Comparison of ENCODE assay signal across 18 mouse cellular contexts in genomic region chr13:35463231-35463630, GRCm38 (mm10).
DNase-seq lines count a peak whose midpoint lies in the region; ATAC-seq and TF ChIP-seq lines count a peak whose summit lies in the region.
"Had no signal": no experiment of that assay in that cellular context is flagged by ENCODE, and none has a peak within 500 bp of the region (broad histone marks: within the 10 kb centered on the region; RNA-seq: fewer than 3 reads in every experiment).

No protein-coding gene starts in this region.

- H3K9ac ChIP-seq in liver, adult 2 months (ENCODE audit: low read depth, low read length), result no peak overlapping the region
- H3K9ac ChIP-seq in heart, postnatal 0 days (replicated peaks; ENCODE audit: low read depth, low read length), result no peak overlapping the region
- no peak overlapping the region for H3K9ac ChIP-seq in hindbrain, postnatal 0 days (replicated peaks; ENCODE audit: low read length)
- H3K9ac ChIP-seq: hindbrain, embryonic 14.5 days; liver, embryonic 13.5 days; neural tube, embryonic 13.5 days had no signal

- TF ChIP-seq CTCF in liver, adult 2 months (IDR thresholded peaks at IDR 0.05; ENCODE audit: low read depth, low read length), result no peak
- TF ChIP-seq CTCF in heart, postnatal 0 days (IDR thresholded peaks at IDR 0.05; ENCODE audit: low read depth), result no peak
- TF ChIP-seq CTCF in hindbrain, postnatal 0 days (IDR thresholded peaks at IDR 0.05; ENCODE audit: low read depth), result no peak

- peak; percentile 48 for DNase-seq in adrenal gland, postnatal 10 days
- no peak for DNase-seq in adrenal gland, postnatal 25 days
- DNase-seq in liver, adult 2 months (ENCODE audit: extremely low read depth, low read depth, low spot score), result peak; percentile 79
- no peak for DNase-seq in liver
- no peak for DNase-seq in heart, postnatal 0 days (ENCODE audit: low spot score)
- DNase-seq in hindbrain, postnatal 0 days (ENCODE audit: low spot score), result no peak
- DNase-seq in frontal cortex, postnatal 10 days (ENCODE audit: low spot score in 2 of 2), result no peak
- DNase-seq in right cerebral cortex, postnatal 14 days, result no peak
- DNase-seq: adrenal gland, adult 2 months; gastrocnemius, postnatal 14 days; kidney, adult 11 months; kidney, postnatal 25 days; liver, embryonic 13.5 days had no signal

- no peaks in the 10 kb centered on the region; the same call in 1 of the 2 replicates for H3K4me1 ChIP-seq in liver, adult 2 months (ENCODE audit: control insufficient read depth, insufficient read depth, low read length)
- no peaks in the 10 kb centered on the region for H3K4me1 ChIP-seq in heart, postnatal 0 days (ENCODE audit: control insufficient read depth, insufficient read depth)
- H3K4me1 ChIP-seq in hindbrain, postnatal 0 days (ENCODE audit: insufficient read depth, low read length), result no peaks in the 10 kb centered on the region
- H3K4me1 ChIP-seq: liver, embryonic 13.5 days; neural tube, embryonic 13.5 days had no signal

- H3K4me2 ChIP-seq in heart, postnatal 0 days (ENCODE audit: low read depth, low read length), result no peak overlapping the region
- H3K4me2 ChIP-seq in hindbrain, postnatal 0 days (ENCODE audit: low read depth, low read length), result no peak overlapping the region
- H3K4me2 ChIP-seq: hindbrain, embryonic 14.5 days; liver, embryonic 13.5 days; neural tube, embryonic 13.5 days had no signal

- H3K4me3 ChIP-seq in liver, adult 2 months (ENCODE audit: insufficient read depth, low read depth, low read length), result no peak overlapping the region
- no peak overlapping the region for H3K4me3 ChIP-seq in heart, postnatal 0 days (ENCODE audit: low read depth, low read length)
- H3K4me3 ChIP-seq in hindbrain, postnatal 0 days (ENCODE audit: low read length), result no peak overlapping the region
- H3K4me3 ChIP-seq: erythroblast, embryonic 14.5 days; liver, embryonic 13.5 days; neural tube, embryonic 13.5 days had no signal

- ATAC-seq in heart, postnatal 0 days (ENCODE audit: insufficient read depth, low read depth), result no peak
- no peak for ATAC-seq in hindbrain, postnatal 0 days
- ATAC-seq: forebrain, embryonic 16.5 days; lung, postnatal 0 days had no signal

- TF ChIP-seq EP300 in heart, postnatal 0 days (IDR thresholded peaks at IDR 0.05; ENCODE audit: low read depth), result no peak

- H3K27ac ChIP-seq in liver, adult 2 months (replicated peaks; ENCODE audit: insufficient read depth, low read depth, low read length), result no peak overlapping the region
- H3K27ac ChIP-seq in heart, postnatal 0 days (ENCODE audit: low read depth), result peak overlapping the region; percentile 35; the same call in 1 of the 2 replicates
- H3K27ac ChIP-seq in hindbrain, postnatal 0 days, result no peak overlapping the region
- H3K27ac ChIP-seq: hindbrain, embryonic 14.5 days; liver, embryonic 13.5 days; neural tube, embryonic 13.5 days had no signal

- H3K9me3 ChIP-seq in heart, postnatal 0 days (replicated peaks; ENCODE audit: control insufficient read depth, low read length), result no peaks in the 10 kb centered on the region
- no peaks in the 10 kb centered on the region for H3K9me3 ChIP-seq in hindbrain, postnatal 0 days (ENCODE audit: low read length)
- H3K9me3 ChIP-seq: liver, embryonic 13.5 days; neural tube, embryonic 13.5 days had no signal

- no peaks in the 10 kb centered on the region for H3K36me3 ChIP-seq in liver, adult 2 months (ENCODE audit: control insufficient read depth, insufficient read depth, low read length)
- no peaks in the 10 kb centered on the region for H3K36me3 ChIP-seq in heart, postnatal 0 days (replicated peaks; ENCODE audit: control insufficient read depth, insufficient read depth, low read length)
- H3K36me3 ChIP-seq in hindbrain, postnatal 0 days (ENCODE audit: insufficient read depth, low read length), result no peaks in the 10 kb centered on the region
- H3K36me3 ChIP-seq: liver, embryonic 13.5 days; neural tube, embryonic 13.5 days had no signal

- H3K27me3 ChIP-seq in liver, adult 2 months (ENCODE audit: control insufficient read depth, insufficient read depth, low read length), result peaks cover 6% of the 10 kb centered on the region; the same call in 1 of the 2 replicates
- H3K27me3 ChIP-seq in heart, postnatal 0 days (ENCODE audit: control insufficient read depth, insufficient read depth, low read length), result no peaks in the 10 kb centered on the region
- no peaks in the 10 kb centered on the region for H3K27me3 ChIP-seq in hindbrain, postnatal 0 days (ENCODE audit: insufficient read depth, low read length)
- H3K27me3 ChIP-seq: liver, embryonic 13.5 days; neural tube, embryonic 13.5 days had no signal

- TF ChIP-seq POLR2A in liver, adult 2 months (IDR thresholded peaks at IDR 0.05; ENCODE audit: extremely low read depth, insufficient read depth, low read length), result no peak

- no peaks in the 10 kb centered on the region for H3K79me2 ChIP-seq in liver, adult 2 months (ENCODE audit: control insufficient read depth, insufficient read depth, low read length)

- 17% methylated on average over 1 of the region's 1 CpGs for WGBS in liver, adult 2 months
- 70% methylated on average over 1 of the region's 1 CpGs for WGBS in heart, postnatal 0 days
- WGBS in hindbrain, postnatal 0 days, result 84% methylated on average over 1 of the region's 1 CpGs

Comparison
In these comparisons a context has a peak if more than half of its experiments do, and no peak if none do; other contexts are left out.
1. DNase-seq: peak in adrenal gland, postnatal 10 days (single experiment) and liver, adult 2 months (single experiment); none in adrenal gland, postnatal 25 days (single experiment), liver (single experiment), heart, postnatal 0 days (single experiment), hindbrain, postnatal 0 days (single experiment), frontal cortex, postnatal 10 days (0 of 2) and right cerebral cortex, postnatal 14 days (single experiment).